Mouse (Mus musculus) midbrain, postnatal 0 days (tissue): ENCODE results near the gene Lix1l. TPM values are rescaled to one million over a fixed set of nuclear protein-coding genes. Genes with fewer than 3 reads are reported as not detected.

Source experiments
- ATAC-seq: fragments of 200-750 bp; cut with Nextera tagmentation; 2 replicates; pipeline ENCODE4 v1.8.0; 2017; ENCODE audit warnings: moderate number of reproducible peaks, mild to moderate bottlenecking, moderate TSS enrichment, moderate library complexity; ENCODE audit not compliant: low FRiP score
- DNase-seq: peaks from one replicate; pipeline ENCODE4 v3.0.0-alpha.2; 2015; ENCODE audit warnings: low spot score
- H3K27ac ChIP-seq: fragments of 300-500 bp; sonication (generic); 2 replicates; pipeline ENCODE4 v1.5.1; 2014; ENCODE audit warnings: low read depth, mild to moderate bottlenecking, low read length, mixed read lengths
- H3K27me3 ChIP-seq: fragments of 300-500 bp; sonication (generic); 2 replicates; pipeline ENCODE4 v1.6.1; 2014; ENCODE audit warnings: low read length, control low read depth, mixed read lengths; ENCODE audit not compliant: insufficient read depth
- H3K36me3 ChIP-seq: fragments of 300-500 bp; sonication (generic); 2 replicates; pipeline ENCODE4 v1.6.1; 2014; ENCODE audit warnings: low read length, control low read depth, mixed read lengths; ENCODE audit not compliant: insufficient read depth
- H3K4me1 ChIP-seq: fragments of 300-500 bp; sonication (generic); 2 replicates; pipeline ENCODE4 v1.6.1; 2014; ENCODE audit warnings: mild to moderate bottlenecking, control low read depth, antibody characterized with exemption, low read length, mixed read lengths; ENCODE audit not compliant: insufficient read depth
- H3K4me2 ChIP-seq: fragments of 300-500 bp; sonication (generic); 2 replicates; pipeline ENCODE4 v1.6.1; 2014; ENCODE audit warnings: low read depth, mild to moderate bottlenecking, low read length, mixed read lengths; ENCODE audit not compliant: poor library complexity, severe bottlenecking
- H3K4me3 ChIP-seq: fragments of 300-500 bp; sonication (generic); 2 replicates; pipeline ENCODE4 v1.5.1; 2014; ENCODE audit warnings: low read depth, mild to moderate bottlenecking, low read length, moderate library complexity
- H3K9ac ChIP-seq: fragments of 300-500 bp; sonication (generic); replicated peaks from 2 replicates; pipeline ENCODE4 v1.6.1; 2014; ENCODE audit warnings: mild to moderate bottlenecking, low read length, moderate library complexity, mixed read lengths; ENCODE audit not compliant: poor library complexity, severe bottlenecking
- H3K9me3 ChIP-seq: fragments of 300-500 bp; sonication (generic); 2 replicates; pipeline ENCODE4 v1.6.1; 2016; ENCODE audit warnings: low read length, control low read depth
- CTCF ChIP-seq: IDR thresholded peaks from 2 replicates; pipeline ENCODE4 v1.5.1; 2016; ENCODE audit warnings: antibody characterized with exemption, mild to moderate bottlenecking
- WGBS: fragments of 180-500 bp; shearing (Covaris S2); extraction: QIAGEN DNeasy Blood & Tissue Kit; methylation state at CpG from one replicate; pipeline ENCODE4 v1.1.7; 2014; 5-methylcytosine and 5-hydroxymethylcytosine counted together
- polyA plus RNA-seq: library from polyadenylated mRNA; unstranded; fragments of >200 nt; fragmentation: Nextera tagmentation; extraction: Ambion mirVana; gene quantifications from 2 replicates; pipeline ENCODE4 v1.2.1, GENCODE M21; 2015
- total RNA-seq: library from RNA; depleted of rRNA; stranded (reverse); fragments of >200 nt; gene quantifications from 2 replicates; pipeline ENCODE4 v1.2.3, GENCODE M21; 2014

The Lix1l gene
- total and polyA plus RNA-seq, 2 experiments from 2014 or later = 3.2 to 52.9 TPM

DNA sequence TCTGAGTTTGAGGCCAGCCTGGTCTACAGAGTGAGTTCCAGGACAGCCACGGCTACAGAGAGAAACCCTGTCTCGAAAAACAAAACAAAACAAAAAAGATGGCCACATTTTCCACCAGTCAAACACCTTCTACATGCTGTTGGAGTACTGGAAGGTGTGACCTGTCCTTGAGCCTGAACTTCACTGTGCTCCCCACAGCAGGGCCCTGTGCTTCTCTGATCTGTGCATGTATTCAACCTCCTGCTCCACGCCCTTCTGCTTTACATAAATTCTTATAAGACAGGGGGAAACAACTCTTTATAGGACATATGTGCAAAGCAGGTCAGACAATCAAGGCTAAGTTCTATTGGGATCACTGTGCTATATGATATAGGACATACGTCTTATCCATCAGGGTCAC lies 22.3 kb downstream of the Lix1l start:
- ATAC-seq (no peak), DNase-seq (no peak)
- Histone ChIP-seq H3K4me1 (no peaks in the 10 kb centered on the region), H3K9ac (no peak overlapping the region), H3K4me2 (no peak overlapping the region), H3K27ac (no peak overlapping the region), H3K27me3 (no peaks in the 10 kb centered on the region), H3K36me3 (peaks cover 31% of the 10 kb centered on the region), H3K4me3 (no peak overlapping the region), H3K9me3 (no peaks in the 10 kb centered on the region)
- no peak for TF ChIP-seq CTCF
- WGBS = 90% methylated on average over 4 of the region's 4 CpGs

DNA sequence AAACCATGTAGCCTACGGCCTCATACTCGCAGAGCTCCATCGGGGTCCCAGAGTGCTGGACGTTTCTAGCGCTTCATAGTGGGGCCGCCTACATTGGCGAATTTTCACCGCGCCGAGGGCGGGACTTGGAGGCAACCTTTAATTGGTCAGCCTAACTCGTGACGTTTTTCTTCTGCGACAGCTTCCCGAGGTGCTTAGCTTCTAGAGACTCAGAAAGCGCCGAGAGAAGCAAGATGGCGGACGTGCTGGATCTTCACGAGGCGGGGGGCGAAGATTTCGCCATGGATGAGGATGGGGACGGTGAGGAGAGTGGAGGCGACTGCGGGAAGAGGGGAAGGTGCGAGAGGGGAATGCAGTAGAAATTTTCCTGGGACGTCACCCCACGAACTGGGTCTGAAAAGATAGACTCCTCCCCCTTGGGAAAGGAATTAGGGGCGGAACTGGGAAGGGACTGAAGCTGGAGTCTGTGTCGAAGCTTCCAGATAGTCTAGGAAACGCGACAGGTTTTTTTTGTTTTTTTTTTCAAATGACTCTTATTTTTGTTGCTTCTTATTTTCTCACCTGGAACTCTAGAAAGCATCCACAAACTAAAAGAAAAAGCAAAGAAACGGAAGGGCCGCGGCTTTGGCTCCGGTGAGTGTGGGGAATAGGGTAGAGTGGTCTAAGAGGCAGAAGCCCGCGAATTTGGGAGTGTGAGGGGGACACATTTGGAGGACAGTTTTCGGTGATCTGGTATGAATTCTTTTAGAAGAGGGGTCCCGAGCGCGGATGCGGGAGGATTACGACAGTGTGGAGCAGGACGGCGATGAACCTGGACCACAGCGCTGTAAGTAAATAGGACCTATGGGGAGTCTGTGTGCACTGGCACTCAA lies 29.0 kb downstream of the Lix1l start, which contains the start of gene Rbm8a:
TSS of gene Rbm8a (plus strand) at position 205 of the 872 bp plus-strand sequence.
- Histone ChIP-seq H3K27ac (peak within 1 kb of the TSS; percentile 47; the same call in 1 of the 2 replicates), H3K9me3 (no peaks in the 10 kb centered on the region), H3K27me3 (no peaks in the 10 kb centered on the region), H3K36me3 (peaks cover under 1% of the 10 kb centered on the region), H3K4me2 (peak within 1 kb of the TSS; percentile 77), H3K4me1 (peaks cover 4% of the 10 kb centered on the region), H3K4me3 (peak within 1 kb of the TSS; percentile 61), H3K9ac (peak within 1 kb of the TSS; percentile 71)
- under 1% methylated on average over 47 of the region's 48 CpGs for WGBS
- peak; percentile 2; the same call in 1 of the 2 replicates for TF ChIP-seq CTCF
- ATAC-seq = peak; percentile 91
- peak; percentile 100 for DNase-seq

DNA sequence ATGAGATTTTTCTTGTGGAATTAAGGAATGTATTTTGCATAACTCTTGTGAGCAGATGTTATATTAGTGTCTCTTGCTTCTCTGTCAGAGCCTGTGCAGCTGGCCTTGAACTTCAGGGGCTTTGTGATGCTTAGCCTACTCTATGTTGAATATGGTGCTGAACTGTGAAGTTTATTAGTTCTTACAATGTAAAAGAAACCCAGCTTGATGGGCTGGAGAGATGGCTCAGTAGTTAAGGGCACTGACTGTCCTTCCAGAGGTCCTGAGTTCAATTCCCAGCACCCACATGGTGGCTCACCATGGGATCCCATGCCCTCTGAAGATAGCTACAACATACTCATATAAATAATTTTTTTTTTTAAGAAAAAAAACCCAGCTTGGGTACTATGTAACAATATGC lies 31.1 kb downstream of the Lix1l start:
- no peaks in the 10 kb centered on the region for H3K27me3 ChIP-seq
- DNase-seq (no peak), ATAC-seq (no peak)
- no peak for TF ChIP-seq CTCF
- H3K27ac ChIP-seq = no peak overlapping the region
- H3K9me3 ChIP-seq = no peaks in the 10 kb centered on the region
- H3K4me3 ChIP-seq = no peak overlapping the region
- no peak overlapping the region for H3K9ac ChIP-seq
- H3K4me2 ChIP-seq = no peak overlapping the region
- H3K4me1 ChIP-seq = peaks cover 9% of the 10 kb centered on the region
- H3K36me3 ChIP-seq = no peaks in the 10 kb centered on the region; the same call in 1 of the 2 replicates

DNA sequence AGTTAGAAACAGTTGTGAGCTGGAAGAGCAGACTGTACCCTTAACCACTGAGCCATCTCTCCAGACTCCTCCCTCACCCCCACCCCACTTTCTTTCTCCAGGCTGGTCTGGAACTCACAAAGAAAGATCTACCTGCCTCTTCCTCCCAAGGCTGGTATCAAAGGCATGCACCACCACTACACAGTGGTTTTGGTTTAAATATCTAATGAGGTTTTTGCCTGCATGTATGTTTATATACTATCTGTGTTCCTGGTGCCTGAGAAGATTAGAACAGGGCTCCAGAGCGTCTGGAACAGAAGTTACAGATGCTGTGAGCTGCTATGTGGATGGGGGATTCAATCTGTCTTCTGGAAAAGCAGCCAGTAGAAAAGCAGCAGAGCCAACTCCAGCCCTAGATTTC lies 33.1 kb downstream of the Lix1l start:
- Histone ChIP-seq H3K27ac (no peak overlapping the region), H3K4me3 (no peak overlapping the region), H3K27me3 (no peaks in the 10 kb centered on the region), H3K4me2 (no peak overlapping the region), H3K9ac (no peak overlapping the region), H3K36me3 (peaks cover 10% of the 10 kb centered on the region), H3K9me3 (no peaks in the 10 kb centered on the region), H3K4me1 (peaks cover 9% of the 10 kb centered on the region)
- no peak for TF ChIP-seq CTCF
- no peak for DNase-seq
- WGBS = 89% methylated on average over 1 of the region's 1 CpGs
- no peak for ATAC-seq

DNA sequence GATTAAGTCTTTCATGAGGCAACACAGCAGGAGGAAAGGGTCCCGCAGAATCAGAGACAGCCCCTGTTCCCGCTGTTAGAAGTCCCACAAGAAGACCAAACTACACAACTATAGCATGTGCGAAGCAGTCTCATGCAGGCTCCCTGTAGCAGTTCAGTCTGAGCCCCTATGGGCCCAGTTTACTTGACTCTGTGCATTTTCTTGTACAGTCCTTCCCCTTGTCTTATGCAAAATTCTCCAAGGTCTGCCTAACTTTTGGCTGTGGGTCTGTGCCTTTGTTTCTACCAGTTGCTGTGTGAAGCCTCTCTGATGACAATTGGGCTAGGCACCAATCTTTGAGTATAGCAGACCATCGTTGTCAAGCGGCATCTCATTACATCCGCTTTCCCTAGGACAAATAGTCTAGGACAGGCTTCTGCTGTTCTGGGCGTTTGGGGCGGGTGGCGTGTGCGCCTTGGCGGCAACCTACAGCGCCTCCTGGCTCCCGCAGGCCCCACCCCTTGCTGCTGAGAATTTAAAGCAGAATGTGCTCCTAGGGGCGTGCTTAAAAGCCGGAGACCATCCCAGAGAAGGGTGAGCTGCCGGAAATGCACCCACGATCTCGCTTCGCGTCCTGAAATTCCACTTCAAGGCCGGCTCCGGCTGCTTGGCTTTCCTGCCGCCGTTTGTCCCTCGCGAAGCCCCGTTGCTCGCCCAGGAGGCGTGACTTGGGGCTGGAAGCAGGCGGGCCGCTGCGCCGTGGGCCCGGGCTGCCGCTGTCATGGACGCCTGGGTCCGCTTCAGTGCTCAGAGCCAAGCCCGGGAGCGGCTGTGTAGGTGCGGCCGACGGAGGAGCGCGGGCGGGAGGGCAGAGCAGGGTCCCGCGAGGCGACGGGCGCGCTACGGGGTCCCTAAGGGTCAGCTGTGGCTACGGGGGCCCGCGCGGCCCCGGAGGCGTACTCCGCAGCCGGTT lies 34.3 kb downstream of the Lix1l start, which contains the start of the genes Pex11b and Gm42957:
TSS of gene Pex11b (plus strand) at position 449 of the 952 bp plus-strand sequence.
TSS of gene Gm42957 (plus strand) at position 547 of the 952 bp plus-strand sequence.
- Histone ChIP-seq H3K9me3 (no peaks in the 10 kb centered on the region), H3K4me3 (peak within 1 kb of the TSS; percentile 66), H3K27me3 (no peaks in the 10 kb centered on the region), H3K4me1 (peaks cover 9% of the 10 kb centered on the region; the same call in 1 of the 2 replicates), H3K36me3 (peaks cover 10% of the 10 kb centered on the region), H3K27ac (peak within 1 kb of the TSS; percentile 77), H3K4me2 (peak within 1 kb of the TSS; percentile 95), H3K9ac (peak within 1 kb of the TSS; percentile 92)
- DNase-seq (peak; percentile 84), ATAC-seq (peak; percentile 86)
- 2% methylated on average over 56 of the region's 60 CpGs for WGBS
- TF ChIP-seq CTCF = peak; percentile 66
